Mouse (Mus musculus) testis, adult 2 months (tissue): Measurements from ENCODE around the gene Pigu.

ENCODE experiments used
- CTCF ChIP-seq: fragments of 200-500 bp; IDR thresholded peaks from 2 replicates; pipeline ENCODE4 v1.5.1; 2012; ENCODE audit warnings: low read depth, mild to moderate bottlenecking, inconsistent platforms, low read length, moderate library complexity; ENCODE audit not compliant: control insufficient read depth, insufficient read depth, insufficient replicate concordance
- POLR2A ChIP-seq: fragments of 200-500 bp; IDR thresholded peaks from 2 replicates; pipeline ENCODE4 v1.6.1; 2012; ENCODE audit warnings: low read depth, mild to moderate bottlenecking, inconsistent platforms, low read length, moderate library complexity; ENCODE audit not compliant: control insufficient read depth

- no peak for TF ChIP-seq CTCF
- no peak for TF ChIP-seq POLR2A
Measured at GRCm38 (mm10) chr2:155357686-155358399, 613 bp upstream of the Pigu start.
